Mouse (Mus musculus) frontal cortex, postnatal 25 days (tissue): ENCODE measurements around the gene Tulp3.
"Not testable (repeated sequence)": the region's sequence is repeated elsewhere in the genome, so short reads cannot be mapped to it uniquely, and the experiment has no call there.

ENCODE experiments used
- DNase-seq, 2 experiments: peaks; one replicate each; pipeline ENCODE4 v3.0.0; 2022; ENCODE audit warnings: low spot score in 2 of 2

The Tulp3 gene

GRCm38 (mm10) chr6:128355726-128356416, at the start of gene Tulp3:
Tulp3 (minus strand) TSS chr6:128355851.
- peak; percentile 91 to 93 for DNase-seq

- no peak for DNase-seq
These were observed 49.1 kb upstream of the Tulp3 start for GRCm38 (mm10) chr6:128404708-128405107.

- DNase-seq = no peak
These were observed 44.0 kb upstream of the Tulp3 start for GRCm38 (mm10) chr6:128399421-128400185.

DNA sequence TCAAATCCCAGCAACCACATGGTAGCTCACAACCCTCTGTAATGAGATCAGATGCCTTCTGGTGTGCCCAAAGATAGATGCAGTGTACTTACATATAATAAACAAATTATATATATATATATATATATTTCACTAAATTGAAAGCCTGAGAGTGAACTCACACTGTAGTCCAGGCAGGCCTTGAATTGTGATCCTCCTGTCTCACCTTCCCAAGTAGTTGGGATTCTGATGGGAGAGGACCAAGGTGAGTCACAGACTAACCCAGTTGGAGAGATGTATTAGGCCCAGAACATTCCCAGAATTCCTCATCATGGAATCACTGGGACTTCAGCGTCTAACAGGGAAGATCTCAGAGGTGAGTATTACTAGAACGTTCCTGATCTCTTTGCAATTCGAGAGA, 43.3 kb upstream of the Tulp3 start, which contains the start of gene Nrip2:
Gene Nrip2 (plus strand): TSS at position 301 of the 400 bp plus-strand sequence.
- no peak for DNase-seq

- no peak for DNase-seq
These were observed 42.1 kb upstream of the Tulp3 start for GRCm38 (mm10) chr6:128397574-128398261.

- no peak for DNase-seq
These were observed 35.0 kb upstream of the Tulp3 start for GRCm38 (mm10) chr6:128390683-128391082.

DNA sequence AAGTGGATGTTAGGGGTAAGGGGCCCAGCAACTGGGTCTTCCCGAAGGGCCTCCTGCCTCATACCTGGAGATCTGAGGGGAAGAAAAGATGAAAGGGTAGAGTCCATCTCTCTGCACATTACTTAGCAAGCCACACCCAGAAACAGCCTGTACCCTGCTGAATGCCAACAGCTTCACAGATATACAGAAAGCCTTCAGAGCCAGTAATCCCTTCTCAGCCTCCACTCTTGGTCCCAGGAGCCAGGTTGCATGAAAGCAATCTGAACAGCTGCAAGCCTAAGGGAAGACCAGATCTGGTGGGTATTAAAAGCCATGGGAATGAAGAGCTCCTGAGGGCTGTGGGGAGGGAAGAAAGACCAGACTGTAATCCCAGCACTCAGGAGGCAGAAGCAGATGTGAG, 33.5 kb upstream of the Tulp3 start:
- no peak for DNase-seq

GRCm38 (mm10) chr6:128385026-128385425, 29.4 kb upstream of the Tulp3 start:
- DNase-seq = no peak

GRCm38 (mm10) chr6:128383752-128384151, 28.1 kb upstream of the Tulp3 start:
- no peak for DNase-seq

DNA sequence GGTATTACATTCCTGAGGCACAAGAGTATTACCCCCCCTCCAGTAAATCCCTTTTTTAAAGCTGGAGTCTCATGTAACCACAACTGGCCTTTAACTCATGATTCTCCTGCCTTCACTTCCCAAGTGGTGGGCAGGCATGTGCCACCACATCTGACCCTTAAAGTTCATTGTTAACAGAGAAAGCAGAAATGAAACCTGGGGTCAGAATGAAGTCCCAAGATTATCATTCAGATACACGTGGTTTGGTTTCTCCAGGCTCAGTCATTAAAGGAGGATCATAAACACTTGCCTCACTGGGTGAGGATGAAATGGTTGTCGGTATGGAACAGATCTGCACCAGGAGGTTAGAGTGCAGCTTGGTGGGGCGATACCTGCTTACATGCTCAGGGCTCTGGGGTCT, 25.6 kb upstream of the Tulp3 start:
- DNase-seq = no peak

DNA sequence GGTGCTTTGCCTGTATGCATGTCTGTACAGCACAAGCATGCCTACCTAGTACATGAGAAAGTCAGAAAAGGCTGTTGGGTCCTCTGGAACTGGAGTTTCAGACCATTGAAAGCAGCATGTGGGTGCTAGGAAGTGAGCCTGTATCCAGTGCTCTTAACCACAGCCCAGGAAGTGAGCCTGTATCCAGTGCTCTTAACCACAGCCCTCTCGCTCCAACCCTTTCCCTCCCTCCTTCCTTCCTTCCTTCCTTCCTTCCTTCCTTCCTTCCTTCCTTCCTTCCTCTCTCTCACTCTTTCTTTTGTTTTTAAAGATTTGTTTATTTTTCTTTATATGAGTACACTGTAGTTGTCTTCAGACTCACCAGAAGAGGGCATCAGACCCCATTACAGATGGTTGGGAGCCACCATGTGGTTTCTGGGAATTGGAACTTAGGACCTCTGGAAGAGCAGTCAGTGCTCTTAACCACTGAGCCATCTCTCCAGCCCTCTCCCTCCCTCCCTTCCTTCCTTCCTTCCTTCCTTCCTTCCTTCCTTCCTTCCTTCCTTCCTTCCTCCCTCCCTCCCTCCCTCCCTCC, 25.0 kb upstream of the Tulp3 start:
- not testable (repeated sequence) for DNase-seq

DNA sequence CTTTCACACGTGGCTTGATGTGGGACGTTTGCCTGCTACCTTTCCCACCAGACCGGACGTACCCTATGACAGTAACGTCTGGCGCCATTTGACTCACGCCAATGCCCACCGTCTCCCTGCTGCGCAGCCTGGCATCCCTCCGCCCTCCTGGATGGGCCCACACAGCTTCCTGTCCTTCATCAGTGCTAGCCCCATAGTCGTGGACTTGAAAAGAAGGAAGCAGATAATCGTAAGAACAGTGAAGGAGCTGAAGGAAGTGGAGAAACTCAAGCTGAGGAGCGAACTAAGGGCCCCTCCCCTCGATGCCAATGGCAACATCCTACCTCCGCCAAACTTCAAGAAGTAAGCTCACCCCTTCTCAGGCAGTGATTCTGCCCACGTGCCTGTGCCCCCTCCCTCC, 24.0 kb upstream of the Tulp3 start:
- DNase-seq = no peak

- no peak for DNase-seq
These were observed 20.9 kb upstream of the Tulp3 start for GRCm38 (mm10) chr6:128376371-128377085.

DNA sequence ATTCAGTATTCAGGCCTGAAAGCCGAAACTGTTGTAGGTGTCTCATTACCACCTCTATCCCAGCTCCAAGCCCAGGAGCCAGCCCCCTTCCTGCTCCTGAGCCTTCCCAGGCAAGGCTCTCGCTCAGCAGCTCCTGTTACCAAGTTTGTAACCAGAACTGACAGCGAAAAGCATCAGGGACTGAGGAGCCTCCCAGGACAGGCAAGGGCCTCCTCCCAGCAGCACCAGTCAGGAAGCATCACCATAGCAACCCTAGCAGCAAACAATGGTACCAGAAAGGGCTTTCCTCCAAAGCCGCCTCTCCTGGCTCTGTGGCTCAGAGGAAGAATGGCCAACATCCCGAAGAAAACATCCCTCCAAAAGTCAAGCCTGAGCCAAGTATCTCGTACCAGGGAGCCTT, 19.5 kb upstream of the Tulp3 start, which contains the start of the genes Tex52 and Gm44596:
Gene Tex52 (plus strand): TSS at position 265 of the 400 bp plus-strand sequence.
Gene Gm44596 (plus strand): TSS at position 312 of the 400 bp plus-strand sequence.
- no peak for DNase-seq

DNA sequence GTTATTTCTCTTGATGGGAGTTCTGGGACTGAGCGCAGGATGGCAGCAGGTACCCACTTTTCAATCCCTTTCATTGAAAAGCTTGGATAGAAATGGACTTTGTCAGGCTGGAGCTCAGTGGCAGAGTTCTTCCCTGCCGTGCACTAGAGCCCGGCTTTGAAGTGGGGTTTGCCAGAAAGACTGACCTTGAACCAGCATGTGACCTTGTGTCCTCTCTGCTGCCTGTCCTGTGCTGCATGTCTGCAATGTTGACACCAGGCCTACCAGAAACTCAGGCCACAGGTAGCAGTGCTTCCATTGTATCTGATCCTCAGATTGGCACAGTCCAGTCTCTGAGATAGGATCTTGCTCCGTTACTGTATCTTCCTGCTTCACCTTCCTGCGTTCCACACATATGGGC, 14.4 kb upstream of the Tulp3 start:
- DNase-seq = no peak

- DNase-seq = no peak
These were observed 10.8 kb upstream of the Tulp3 start for GRCm38 (mm10) chr6:128366466-128366865.

- DNase-seq = no peak
These were observed 9.1 kb upstream of the Tulp3 start for GRCm38 (mm10) chr6:128364721-128365120.

GRCm38 (mm10) chr6:128363007-128363825, 7.6 kb upstream of the Tulp3 start:
- no peak for DNase-seq

GRCm38 (mm10) chr6:128362381-128363006, 6.8 kb upstream of the Tulp3 start, which contains the start of the genes Rhno1 and Foxm1:
Rhno1 (minus strand) TSS chr6:128362911.
Foxm1 (plus strand) TSS chr6:128362967.
- peak; percentile 67 to 78 for DNase-seq

DNA sequence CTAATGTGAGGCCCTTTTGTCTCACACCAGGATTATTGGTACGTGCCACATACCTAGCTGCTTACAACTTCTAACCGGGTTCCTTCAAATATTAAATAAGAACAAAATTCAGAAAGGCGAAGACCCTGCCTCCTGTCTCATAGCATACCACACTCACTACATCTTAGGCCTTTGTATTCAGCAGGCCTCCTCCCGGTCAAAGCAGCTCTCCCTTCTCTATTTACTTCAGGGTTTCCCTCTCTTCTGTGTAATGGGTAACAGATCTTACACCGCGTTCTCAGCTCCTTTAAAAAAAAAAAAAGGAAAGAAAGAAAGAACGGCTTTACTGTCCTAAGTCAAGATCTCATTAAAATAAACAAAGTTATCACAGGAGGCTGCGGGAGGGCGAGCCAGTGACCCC, 6.2 kb upstream of the Tulp3 start:
- no peak for DNase-seq
